Mouse (Mus musculus) small intestine, adult 2 months (tissue): ENCODE data around the gene Syt8. TPM values are rescaled to one million over a fixed set of nuclear protein-coding genes. Genes with fewer than 3 reads are reported as not detected.

Experiments used
- H3K27ac ChIP-seq: fragments of 200-500 bp; 2 replicates; pipeline ENCODE4 v1.5.1; 2012; ENCODE audit warnings: low read depth, low read length, control low read depth, inconsistent platforms; ENCODE audit not compliant: insufficient read depth
- H3K27me3 ChIP-seq: fragments of 200-500 bp; 2 replicates; pipeline ENCODE4 v1.6.1; 2012; ENCODE audit warnings: mild to moderate bottlenecking, moderate library complexity, low read length, inconsistent platforms; ENCODE audit not compliant: control insufficient read depth, insufficient read depth
- H3K36me3 ChIP-seq: fragments of 200-500 bp; 2 replicates; pipeline ENCODE4 v1.6.1; 2012; ENCODE audit warnings: mild to moderate bottlenecking, low read length, control low read depth, inconsistent platforms; ENCODE audit not compliant: control insufficient read depth, insufficient read depth
- H3K4me1 ChIP-seq: fragments of 200-500 bp; 2 replicates; pipeline ENCODE4 v1.6.1; 2012; ENCODE audit warnings: low read length, inconsistent platforms, mixed read lengths; ENCODE audit not compliant: control insufficient read depth, insufficient read depth, insufficient read length
- H3K4me3 ChIP-seq: fragments of 200-500 bp; 2 replicates; pipeline ENCODE4 v1.5.1; 2012; ENCODE audit warnings: low read depth, mild to moderate bottlenecking, control low read depth, inconsistent platforms, low read length, moderate library complexity
- CTCF ChIP-seq: fragments of 200-500 bp; IDR thresholded peaks from 2 replicates; pipeline ENCODE4 v1.5.1; 2012; ENCODE audit warnings: low read depth, mild to moderate bottlenecking, control low read depth, inconsistent platforms, low read length, moderate library complexity, mixed read lengths; ENCODE audit not compliant: insufficient replicate concordance, insufficient read length; ENCODE audit errors: extremely low read depth
- POLR2A ChIP-seq: fragments of 200-500 bp; IDR thresholded peaks from 2 replicates; pipeline ENCODE4 v1.6.1; 2012; ENCODE audit warnings: low read depth, mild to moderate bottlenecking, control low read depth, inconsistent platforms, low read length, moderate library complexity
- WGBS: fragments of 180-500 bp; shearing (Covaris S2); methylation state at CpG from one replicate; pipeline ENCODE4 v1.1.7; 2018; 5-methylcytosine and 5-hydroxymethylcytosine counted together
- polyA plus RNA-seq: library from polyadenylated mRNA; depleted of rRNA; stranded (reverse); fragments of >200 nt; gene quantifications from 2 replicates; pipeline ENCODE4 v1.2.3, GENCODE M21; 2012

The Syt8 gene
- polyA plus RNA-seq, 1 experiment = 1.4 TPM

DNA sequence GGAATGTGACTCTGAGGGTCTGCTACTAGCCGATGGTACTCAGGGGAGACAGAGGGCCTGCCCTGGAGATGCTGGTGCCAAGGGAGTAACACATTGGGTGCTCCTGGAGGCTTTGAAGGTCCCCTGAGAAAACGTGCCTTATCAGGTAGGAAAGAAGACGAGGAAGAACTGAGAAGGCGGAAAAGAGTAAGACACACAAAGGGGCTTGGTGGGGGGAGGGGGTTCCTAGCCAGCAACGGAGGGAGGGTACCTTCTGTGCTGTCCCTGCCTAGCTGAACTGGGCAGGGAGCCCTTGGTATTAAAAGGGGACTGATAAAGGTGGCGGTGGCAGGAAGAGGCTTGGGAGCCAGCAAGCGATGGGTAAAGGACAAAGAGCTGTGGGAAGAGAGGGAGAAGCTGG lies 41.0 kb downstream of the Syt8 start:
- no peaks in the 10 kb centered on the region for H3K36me3 ChIP-seq
- WGBS = 53% methylated on average over 7 of the region's 7 CpGs
- no peaks in the 10 kb centered on the region; the same call in 1 of the 2 replicates for H3K4me1 ChIP-seq
- TF ChIP-seq CTCF (no peak), POLR2A (no peak)
- peak overlapping the region; percentile 62 for H3K27ac ChIP-seq
- no peaks in the 10 kb centered on the region for H3K27me3 ChIP-seq
- H3K4me3 ChIP-seq = peak overlapping the region; percentile 57

DNA sequence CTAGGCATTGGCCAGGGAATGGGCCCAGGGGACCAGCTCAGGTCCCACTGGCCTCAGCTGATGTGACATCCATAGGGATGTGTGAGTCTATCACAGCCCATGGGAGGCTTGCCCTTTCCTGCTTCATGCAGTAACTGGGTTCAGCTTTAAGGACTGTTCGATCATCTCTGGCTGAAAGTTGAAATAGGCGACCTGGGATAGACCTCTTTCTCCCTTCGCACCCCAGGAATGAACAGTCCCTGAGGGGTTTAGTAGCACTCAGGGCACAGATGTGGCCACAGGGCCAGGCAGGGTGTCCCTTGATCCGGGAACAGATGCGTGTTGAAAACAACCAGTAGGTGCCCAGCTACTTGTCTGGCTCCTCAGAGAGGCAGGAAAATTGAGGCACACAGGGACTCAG lies 41.6 kb downstream of the Syt8 start:
- no peaks in the 10 kb centered on the region for H3K27me3 ChIP-seq
- H3K27ac ChIP-seq = peak overlapping the region; percentile 62
- H3K36me3 ChIP-seq = no peaks in the 10 kb centered on the region
- H3K4me1 ChIP-seq = no peaks in the 10 kb centered on the region
- H3K4me3 ChIP-seq = peak overlapping the region; percentile 57
- 69% methylated on average over 5 of the region's 5 CpGs for WGBS
- TF ChIP-seq POLR2A (no peak), CTCF (no peak)

DNA sequence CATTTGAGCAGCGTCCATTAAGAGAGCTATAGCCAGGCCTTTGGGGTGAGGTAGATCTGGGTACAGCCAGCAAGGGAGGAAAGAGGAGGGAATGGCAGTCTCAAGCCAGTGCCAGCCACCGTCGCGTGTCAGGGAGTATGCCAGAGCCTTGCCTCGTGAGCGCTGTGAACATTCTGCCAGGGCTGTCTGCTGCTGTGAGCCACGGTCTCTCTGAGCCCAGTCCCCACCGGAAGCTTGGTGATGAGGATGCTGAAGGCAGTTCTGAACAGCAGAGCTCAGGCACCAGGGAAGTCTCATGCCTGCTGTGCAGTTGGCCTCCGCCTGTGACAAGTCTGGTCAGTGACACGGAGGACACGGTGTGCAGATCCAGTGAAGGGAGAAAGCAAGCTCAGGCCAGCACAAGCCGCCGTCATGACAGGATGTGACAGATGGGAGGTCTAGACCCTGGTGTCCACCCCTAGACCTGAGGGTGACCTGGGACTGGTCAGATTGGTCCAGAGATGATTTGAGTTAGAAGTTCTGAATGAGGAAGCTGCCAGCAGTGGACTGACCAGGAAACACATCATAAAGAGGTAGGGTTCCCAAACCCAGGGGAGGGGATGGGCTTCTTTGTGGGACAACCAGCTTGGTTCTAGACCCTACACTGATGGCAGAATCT lies 42.3 kb downstream of the Syt8 start:
- Histone ChIP-seq H3K27ac (peak overlapping the region; percentile 62), H3K27me3 (no peaks in the 10 kb centered on the region), H3K4me3 (peak overlapping the region; percentile 57), H3K4me1 (no peaks in the 10 kb centered on the region), H3K36me3 (no peaks in the 10 kb centered on the region)
- WGBS = 79% methylated on average over 13 of the region's 13 CpGs
- TF ChIP-seq CTCF = no peak
- no peak for TF ChIP-seq POLR2A

DNA sequence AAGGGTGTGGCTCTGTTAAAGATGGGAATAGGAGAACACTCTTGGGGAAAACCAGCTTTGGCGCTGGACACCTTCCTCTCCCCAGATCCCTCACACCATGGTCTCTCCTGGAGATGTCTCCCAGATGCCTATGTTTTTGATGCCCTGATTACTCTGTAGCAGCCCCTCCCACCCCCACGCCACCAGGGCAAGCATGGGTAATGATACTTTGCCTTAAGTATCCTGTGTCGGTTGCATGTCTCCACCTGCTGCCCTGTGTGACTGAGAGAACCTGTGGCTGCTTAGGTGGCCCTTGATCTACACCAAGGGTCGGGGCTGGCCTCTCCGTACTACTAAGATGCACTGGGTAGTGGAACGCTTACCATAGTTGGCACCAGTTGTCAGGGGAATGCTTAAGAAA lies 43.4 kb downstream of the Syt8 start:
- peaks cover 4% of the 10 kb centered on the region; the same call in 1 of the 2 replicates for H3K4me1 ChIP-seq
- H3K36me3 ChIP-seq = no peaks in the 10 kb centered on the region
- H3K27ac ChIP-seq = no peak overlapping the region
- peak overlapping the region; percentile 27 for H3K4me3 ChIP-seq
- WGBS = 73% methylated on average over 6 of the region's 6 CpGs
- TF ChIP-seq POLR2A (no peak), CTCF (no peak)
- no peaks in the 10 kb centered on the region for H3K27me3 ChIP-seq

DNA sequence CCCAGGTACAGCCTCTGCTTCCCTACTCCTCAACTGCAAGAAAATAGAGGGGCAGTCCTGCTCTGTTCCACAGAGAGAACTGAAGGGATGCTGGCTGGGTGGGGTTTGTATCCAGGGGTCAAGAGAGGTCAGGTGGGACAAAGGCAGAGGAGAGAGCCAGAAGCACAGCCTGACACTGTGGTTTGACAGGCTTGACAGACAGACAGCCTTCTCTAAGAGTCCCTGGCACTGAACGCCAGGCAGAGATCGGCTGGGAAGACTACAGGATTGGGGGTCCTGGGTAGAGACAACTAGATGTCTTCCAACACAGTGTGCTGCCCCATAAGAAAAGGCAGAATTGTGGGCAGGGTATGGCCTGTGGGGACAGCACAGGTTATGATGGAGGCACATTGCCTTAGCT lies 43.9 kb downstream of the Syt8 start:
- WGBS = 87% methylated on average over 2 of the region's 2 CpGs
- TF ChIP-seq CTCF = no peak
- no peak for TF ChIP-seq POLR2A
- no peaks in the 10 kb centered on the region for H3K36me3 ChIP-seq
- H3K27ac ChIP-seq = no peak overlapping the region
- H3K27me3 ChIP-seq = no peaks in the 10 kb centered on the region
- no peak overlapping the region; the same call in 1 of the 2 replicates for H3K4me3 ChIP-seq
- H3K4me1 ChIP-seq = peaks cover 4% of the 10 kb centered on the region; the same call in 1 of the 2 replicates

DNA sequence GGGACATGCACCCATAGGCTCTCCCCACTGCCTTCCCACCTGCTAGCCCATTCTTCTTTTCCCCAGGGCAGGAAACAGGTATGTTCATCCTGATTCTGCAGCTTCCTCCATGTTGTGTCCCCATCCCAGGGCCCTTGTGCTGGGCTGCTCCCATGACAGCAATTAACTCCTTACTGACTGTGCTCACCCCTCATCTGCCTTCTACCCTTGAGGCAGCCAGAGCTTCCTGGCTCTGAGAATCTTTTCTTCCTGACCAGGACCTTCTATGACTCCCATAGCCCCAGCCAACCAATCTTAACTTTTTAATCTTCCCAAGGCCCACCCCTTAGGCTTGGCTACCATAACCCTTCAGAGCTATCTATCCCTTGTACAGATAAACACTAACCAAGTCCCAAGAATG lies 44.7 kb downstream of the Syt8 start:
- H3K36me3 ChIP-seq = no peaks in the 10 kb centered on the region
- H3K4me1 ChIP-seq = peaks cover 4% of the 10 kb centered on the region; the same call in 1 of the 2 replicates
- H3K27me3 ChIP-seq = no peaks in the 10 kb centered on the region
- H3K27ac ChIP-seq = peak overlapping the region; percentile 14; the same call in 1 of the 2 replicates
- no peak for TF ChIP-seq CTCF
- no peak for TF ChIP-seq POLR2A
- no peak overlapping the region for H3K4me3 ChIP-seq

DNA sequence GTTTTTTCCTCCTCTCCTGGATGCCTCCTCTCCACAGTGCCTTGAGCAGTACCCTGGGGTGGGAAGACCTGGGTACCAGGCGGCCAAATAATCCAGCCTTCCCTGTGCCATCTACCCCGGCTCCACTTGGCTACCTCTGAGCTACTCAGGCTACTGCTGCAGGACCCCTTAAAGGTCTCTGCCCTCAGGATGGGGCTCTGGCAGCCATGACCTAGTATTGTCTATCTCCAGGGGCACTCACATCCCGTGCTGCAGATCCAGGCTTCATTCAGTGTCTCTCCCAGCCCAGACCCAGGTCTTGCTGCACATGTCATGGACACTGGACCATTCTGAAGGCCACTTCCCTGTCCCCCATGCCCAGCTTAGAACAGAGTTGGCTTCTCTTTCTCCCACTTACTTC lies 45.2 kb downstream of the Syt8 start:
- Histone ChIP-seq H3K4me1 (peaks cover 4% of the 10 kb centered on the region; the same call in 1 of the 2 replicates), H3K27ac (no peak overlapping the region), H3K36me3 (no peaks in the 10 kb centered on the region; the same call in 1 of the 2 replicates), H3K27me3 (no peaks in the 10 kb centered on the region), H3K4me3 (no peak overlapping the region)
- WGBS = 82% methylated on average over 3 of the region's 3 CpGs
- TF ChIP-seq POLR2A (no peak), CTCF (no peak)
